Mouse (Mus musculus) liver, postnatal 0 days (tissue): ENCODE results near the gene Mpst.

Source experiments
- CTCF ChIP-seq: sonication (generic); IDR thresholded peaks from 2 replicates; pipeline ENCODE4 v1.5.1; 2016; ENCODE audit warnings: antibody characterized with exemption, low read depth
- EP300 ChIP-seq: IDR thresholded peaks from 2 replicates; pipeline ENCODE4 v1.6.1; 2016; ENCODE audit warnings: antibody characterized with exemption, low read depth, mild to moderate bottlenecking

DNA sequence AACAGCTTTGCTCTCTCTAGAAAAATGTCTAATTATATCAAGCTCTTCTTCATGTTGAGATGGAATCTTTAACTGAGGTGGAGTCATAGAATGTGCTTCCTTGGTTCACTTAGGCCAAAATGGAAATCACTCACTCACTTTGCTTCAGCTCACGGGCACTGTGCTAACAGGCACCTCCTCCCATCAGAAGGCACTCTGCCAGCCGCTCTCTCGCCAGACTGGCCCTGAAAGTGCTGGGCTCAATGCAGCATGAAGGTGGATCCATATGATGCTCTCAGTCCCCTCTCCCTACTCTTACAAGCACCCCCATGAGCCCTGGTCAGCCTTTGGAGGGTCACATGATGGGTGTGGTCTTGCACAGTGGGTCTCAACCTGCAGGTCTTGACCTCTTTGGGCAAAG, 32.0 kb upstream of the Mpst start:
- TF ChIP-seq CTCF, result no peak
- TF ChIP-seq EP300, result no peak
